Mouse (Mus musculus) testis, adult 2 months (tissue): Measurements from ENCODE around the gene Ebi3.

Source experiments
- CTCF ChIP-seq: fragments of 200-500 bp; IDR thresholded peaks from 2 replicates; pipeline ENCODE4 v1.5.1; 2012; ENCODE audit warnings: low read depth, mild to moderate bottlenecking, inconsistent platforms, low read length, moderate library complexity; ENCODE audit not compliant: control insufficient read depth, insufficient read depth, insufficient replicate concordance
- POLR2A ChIP-seq: fragments of 200-500 bp; IDR thresholded peaks from 2 replicates; pipeline ENCODE4 v1.6.1; 2012; ENCODE audit warnings: low read depth, mild to moderate bottlenecking, inconsistent platforms, low read length, moderate library complexity; ENCODE audit not compliant: control insufficient read depth

DNA sequence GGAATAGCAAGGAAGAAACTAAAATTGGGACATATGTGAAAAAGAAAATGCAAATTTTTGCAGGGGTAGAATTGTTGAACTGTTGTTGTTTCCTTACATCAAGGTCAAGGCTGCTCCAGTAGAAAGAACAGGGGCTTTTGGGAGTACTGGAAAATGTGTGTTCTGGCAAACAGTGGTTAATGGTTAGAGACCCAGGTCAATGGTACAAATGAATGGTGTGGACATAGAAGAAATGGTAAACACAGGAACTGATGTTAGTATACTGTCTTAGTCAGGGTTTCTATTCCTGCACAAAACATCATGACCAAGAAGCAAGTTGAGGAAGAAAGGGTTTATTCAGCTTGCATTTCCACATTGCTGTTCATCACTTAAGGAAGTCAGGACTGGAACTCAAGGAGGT lies 45.8 kb upstream of the Ebi3 start:
- TF ChIP-seq CTCF: no peak
- no peak for TF ChIP-seq POLR2A
